Mouse (Mus musculus): ENCODE data around the gene Bmp6. TPM values are rescaled to one million over a fixed set of nuclear protein-coding genes. Genes with fewer than 3 reads are reported as not detected.

Gene Bmp6
- polyA plus RNA-seq, 1 experiment from 2014 or later = 1.7 TPM

DNA sequence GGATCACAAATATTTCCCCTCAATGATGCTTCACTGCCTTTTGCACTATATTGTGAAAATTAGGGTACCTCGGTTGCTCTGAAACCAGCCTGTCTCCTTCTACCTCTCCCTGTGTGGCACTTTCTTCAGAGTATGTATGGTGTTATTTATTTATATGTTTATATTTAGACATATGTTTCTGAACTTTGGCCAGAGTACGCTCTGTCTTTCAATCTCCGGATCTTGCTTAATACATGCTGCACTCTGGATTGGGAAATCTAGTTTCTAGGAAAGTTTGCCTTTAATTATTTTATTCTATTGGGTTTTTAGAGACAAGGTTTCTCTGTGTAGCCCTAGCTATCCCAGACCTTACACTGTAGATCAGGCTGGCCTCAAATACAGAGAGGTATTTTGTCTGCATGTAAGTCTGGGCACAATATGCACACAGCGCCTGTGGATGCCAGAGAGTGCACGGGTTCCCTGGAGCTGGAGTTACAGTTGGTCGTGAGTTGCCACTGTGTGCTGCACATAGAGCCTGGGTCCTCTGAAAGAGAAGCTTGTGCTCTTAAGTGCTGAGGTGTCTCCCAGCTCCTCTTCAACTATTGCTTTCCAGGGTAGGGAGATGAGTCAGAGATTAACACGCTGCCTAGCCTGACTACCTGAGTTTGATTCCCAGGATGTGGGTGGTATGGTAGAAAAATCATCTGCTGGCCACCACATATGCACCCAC is 194.4 kb downstream of the Bmp6 start:
- Histone ChIP-seq H3K4me3 (no peak overlapping the region), H3K27ac (no peak overlapping the region), H3K4me2 (no peak overlapping the region), H3K4me1 (0 out of 2 replicates have a peak, but pooled peaks cover 3% of the 10 kb centered on the region), H3K27me3 (no peaks in the 10 kb centered on the region), H3K9ac (no peak overlapping the region), H3K9me3 (replicated peaks) (no peaks in the 10 kb centered on the region), H3K36me3 (ENCODE audit: poor library complexity, severe bottlenecking) (no peaks in the 10 kb centered on the region)
- WGBS = 89% methylated on average over 7 of the region's 7 CpGs
- no peak for ATAC-seq

DNA sequence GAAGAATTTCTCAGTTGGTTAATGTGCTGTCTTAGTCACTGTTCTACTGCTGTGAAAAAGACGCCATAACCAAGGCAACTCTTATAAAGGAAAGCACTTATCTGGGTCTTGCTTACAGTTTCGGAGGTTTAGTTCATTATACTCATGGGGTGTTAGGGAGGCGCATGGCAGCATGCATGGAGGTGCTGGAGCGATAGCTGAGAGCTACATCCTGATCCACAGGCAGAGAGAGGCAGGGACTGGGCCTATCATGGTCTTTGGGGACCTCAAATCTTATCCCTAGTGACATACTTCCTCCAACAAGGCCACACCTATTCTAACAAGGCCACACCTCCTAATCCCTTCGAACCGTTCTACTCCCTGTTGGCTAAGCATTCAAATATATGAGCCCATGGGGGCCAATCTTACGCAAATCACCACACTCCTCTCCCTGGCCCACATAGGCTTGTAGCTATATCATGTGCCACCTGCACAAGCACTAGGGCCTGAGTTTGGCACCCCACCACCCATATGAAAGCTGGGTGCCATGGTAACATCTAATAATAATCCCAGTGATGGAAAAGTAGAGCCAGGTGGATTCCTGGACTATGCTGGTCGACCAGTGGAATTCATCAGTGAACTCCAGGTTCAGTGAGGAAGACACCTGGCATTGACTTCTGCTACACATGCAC is 198.7 kb downstream of the Bmp6 start:
- Histone ChIP-seq H3K4me2 (no peak overlapping the region), H3K9ac (no peak overlapping the region), H3K4me3 (no peak overlapping the region), H3K27me3 (no peaks in the 10 kb centered on the region), H3K4me1 (0 out of 2 replicates have a peak, but pooled peaks cover 3% of the 10 kb centered on the region), H3K27ac (no peak overlapping the region), H3K36me3 (ENCODE audit: poor library complexity, severe bottlenecking) (no peaks in the 10 kb centered on the region), H3K9me3 (replicated peaks) (no peaks in the 10 kb centered on the region)
- no peak for ATAC-seq
- WGBS = 65% methylated on average over 8 of the region's 8 CpGs

DNA sequence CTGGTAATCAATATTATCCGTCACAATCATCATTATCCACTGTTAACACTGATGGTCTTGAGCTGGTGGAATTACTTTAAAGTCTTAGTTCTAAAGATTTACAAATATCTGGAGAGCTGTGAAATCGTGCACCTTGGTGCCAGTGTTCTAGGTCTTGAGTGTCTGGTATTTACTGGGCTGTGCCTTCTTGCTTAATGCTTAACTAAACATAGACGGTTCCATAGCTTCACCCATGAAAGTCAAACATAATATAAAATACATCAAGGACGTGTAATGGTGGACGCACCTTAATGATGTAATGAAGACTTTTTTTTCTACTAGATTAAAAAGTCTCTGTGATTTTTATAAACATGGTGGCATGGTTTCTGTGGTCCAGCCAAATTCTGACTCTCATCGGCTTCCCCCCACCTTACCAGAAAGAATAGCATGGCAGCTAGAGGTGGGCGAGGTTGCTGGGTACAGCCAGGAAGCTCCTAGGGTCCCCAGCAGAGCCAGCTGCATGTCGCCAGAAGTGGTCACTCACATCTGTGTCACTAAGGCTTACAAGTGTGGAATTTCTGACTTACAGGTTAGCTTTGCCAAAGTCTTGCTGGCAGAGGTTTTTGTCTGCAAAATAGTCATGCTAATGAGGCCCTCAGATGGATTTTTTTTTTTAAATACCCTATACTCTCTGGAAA is 200.0 kb downstream of the Bmp6 start:
- Histone ChIP-seq H3K9me3 (replicated peaks) (no peaks in the 10 kb centered on the region), H3K9ac (no peak overlapping the region), H3K4me3 (no peak overlapping the region), H3K27ac (no peak overlapping the region), H3K36me3 (ENCODE audit: poor library complexity, severe bottlenecking) (no peaks in the 10 kb centered on the region), H3K27me3 (no peaks in the 10 kb centered on the region), H3K4me1 (0 out of 2 replicates have a peak, but pooled peaks cover 3% of the 10 kb centered on the region), H3K4me2 (no peak overlapping the region)
- no peak for ATAC-seq
- 89% methylated on average over 8 of the region's 8 CpGs for WGBS

DNA sequence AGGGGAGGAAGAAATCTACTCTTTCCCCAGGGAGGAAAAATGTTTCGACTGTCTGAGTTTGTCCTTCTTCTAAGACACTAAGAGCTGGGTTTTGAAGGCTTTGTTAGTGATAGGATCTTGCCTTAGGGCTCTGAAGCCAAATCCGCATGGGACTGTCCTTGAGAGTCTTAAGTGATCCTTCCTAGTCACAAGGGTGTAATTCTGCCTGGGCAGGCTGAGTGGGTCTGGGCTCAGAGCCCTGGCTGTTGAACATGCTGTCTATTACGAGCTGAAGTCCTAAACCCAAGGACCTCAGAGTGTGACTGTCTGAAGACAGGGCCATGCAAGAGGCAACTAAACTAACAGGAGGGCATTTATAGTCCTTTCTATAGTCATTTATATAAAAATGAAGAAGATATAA is 200.6 kb downstream of the Bmp6 start:
- H3K4me1 ChIP-seq = 0 out of 2 replicates have a peak, but pooled peaks cover 3% of the 10 kb centered on the region
- H3K9ac ChIP-seq = no peak overlapping the region
- no peaks in the 10 kb centered on the region for H3K27me3 ChIP-seq
- ATAC-seq = no peak
- no peak overlapping the region for H3K4me3 ChIP-seq
- no peak overlapping the region for H3K27ac ChIP-seq
- 78% methylated on average over 3 of the region's 3 CpGs for WGBS
- H3K4me2 ChIP-seq = no peak overlapping the region
- no peaks in the 10 kb centered on the region for H3K9me3 ChIP-seq (replicated peaks)
- no peaks in the 10 kb centered on the region for H3K36me3 ChIP-seq (ENCODE audit: poor library complexity, severe bottlenecking)

DNA sequence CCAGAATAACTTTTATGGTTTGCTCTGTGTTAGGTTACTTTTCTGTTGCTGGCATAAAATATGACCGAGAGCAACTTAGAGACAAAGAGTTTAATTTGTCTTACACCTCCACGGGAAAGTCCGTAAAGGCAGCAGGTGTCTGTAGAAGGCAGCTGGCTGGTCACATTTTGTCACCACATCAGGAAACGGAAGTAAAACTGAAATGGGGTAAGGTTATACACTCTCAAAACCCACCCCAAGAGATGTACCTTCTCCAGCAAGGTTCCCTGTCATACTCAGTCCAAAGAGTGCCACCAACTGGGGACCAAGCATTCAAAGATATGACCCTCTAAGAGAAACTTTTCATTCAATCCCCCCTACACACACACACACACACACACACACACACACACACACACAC is 201.8 kb downstream of the Bmp6 start:
- no peak for ATAC-seq
- 93% methylated on average over 4 of the region's 4 CpGs for WGBS

DNA sequence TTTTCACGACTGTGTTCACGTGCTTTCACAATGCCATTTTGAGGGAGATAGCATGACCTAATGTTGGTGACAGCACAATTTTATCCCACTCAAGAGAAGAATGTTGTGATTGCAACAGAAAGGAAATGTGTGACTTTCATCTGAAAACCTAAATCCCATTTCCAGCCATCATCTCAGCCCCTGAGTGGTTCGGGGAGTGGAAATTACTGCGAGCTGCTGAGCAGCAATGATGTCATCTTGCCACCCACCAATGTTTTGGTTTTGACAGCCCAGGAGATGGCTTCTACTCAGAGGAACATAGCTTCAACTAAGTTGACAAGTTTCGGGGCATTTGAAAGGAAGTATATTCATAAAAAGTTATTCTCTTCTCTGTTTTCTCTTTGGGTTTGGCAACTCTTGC is 202.8 kb downstream of the Bmp6 start:
- ATAC-seq = no peak
- no peaks in the 10 kb centered on the region for H3K36me3 ChIP-seq (ENCODE audit: poor library complexity, severe bottlenecking)
- H3K9ac ChIP-seq = no peak overlapping the region
- H3K4me1 ChIP-seq = 0 out of 2 replicates have a peak, but pooled peaks cover 3% of the 10 kb centered on the region
- H3K9me3 ChIP-seq (replicated peaks) = no peaks in the 10 kb centered on the region
- H3K4me3 ChIP-seq = no peak overlapping the region
- no peak overlapping the region for H3K4me2 ChIP-seq
- no peak overlapping the region for H3K27ac ChIP-seq
- WGBS = 91% methylated on average over 5 of the region's 5 CpGs
- no peaks in the 10 kb centered on the region for H3K27me3 ChIP-seq

More for the DNA sequence above, 201.8 kb downstream of the Bmp6 start:
- Histone ChIP-seq H3K36me3 (ENCODE audit: poor library complexity, severe bottlenecking) (no peaks in the 10 kb centered on the region), H3K9me3 (replicated peaks) (no peaks in the 10 kb centered on the region), H3K27me3 (no peaks in the 10 kb centered on the region), H3K4me1 (0 out of 2 replicates have a peak, but pooled peaks cover 3% of the 10 kb centered on the region), H3K4me2 (no peak overlapping the region), H3K9ac (no peak overlapping the region), H3K27ac (no peak overlapping the region), H3K4me3 (no peak overlapping the region)

DNA sequence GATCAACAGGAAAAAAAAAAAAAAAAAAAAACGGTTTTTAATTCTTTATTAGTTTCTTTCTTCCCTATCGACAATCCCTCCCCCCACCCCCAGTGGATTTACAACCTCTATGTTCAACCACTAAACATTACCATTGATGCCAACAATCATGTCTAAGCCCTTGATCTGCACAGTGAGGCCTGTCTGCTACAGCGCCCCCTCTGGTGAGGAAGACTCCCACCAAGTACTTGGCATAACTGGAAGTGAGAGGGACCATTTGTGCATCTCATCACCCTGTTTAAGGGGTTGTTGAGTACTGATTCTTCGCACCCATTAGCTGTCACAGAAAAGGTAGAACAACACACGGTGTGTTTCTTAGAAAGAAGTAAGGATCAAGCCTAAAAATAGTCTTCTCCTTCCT is 203.8 kb downstream of the Bmp6 start:
- H3K4me1 ChIP-seq = no peaks in the 10 kb centered on the region
- no peaks in the 10 kb centered on the region for H3K9me3 ChIP-seq (replicated peaks)
- H3K36me3 ChIP-seq (ENCODE audit: poor library complexity, severe bottlenecking) = no peaks in the 10 kb centered on the region
- H3K27ac ChIP-seq = no peak overlapping the region
- 80% methylated on average over 5 of the region's 5 CpGs for WGBS
- no peak overlapping the region for H3K4me2 ChIP-seq
- no peak overlapping the region for H3K9ac ChIP-seq
- H3K4me3 ChIP-seq = no peak overlapping the region
- no peaks in the 10 kb centered on the region for H3K27me3 ChIP-seq
- no peak for ATAC-seq

Other genes starting within 250 kb of the Bmp6 start
- gene Dsp, start 193.8 kb upstream of the Bmp6 start, polyA plus RNA-seq (2015; fragmentation: Nextera tagmentation; extraction: Ambion mirVana) = 0.21 and 0.28 TPM in 2 replicates
- gene Snrnp48, start 140.2 kb upstream of the Bmp6 start, polyA plus RNA-seq (2015; fragmentation: Nextera tagmentation; extraction: Ambion mirVana) = 35.4 and 37.1 TPM in 2 replicates
- gene Txndc5, start 183.7 kb downstream of the Bmp6 start, polyA plus RNA-seq (2015; fragmentation: Nextera tagmentation; extraction: Ambion mirVana) = 57.6 and 66.7 TPM in 2 replicates

Data from forebrain, embryonic 13.5 days (tissue).